ENCODE assay signal across 19 mouse cellular contexts in genomic region chr11:89896854-89897253, GRCm38 (mm10).
"Had no signal": no experiment of that assay in that cellular context is flagged by ENCODE, and none has a peak within 500 bp of the region (broad histone marks: within the 10 kb centered on the region; RNA-seq: fewer than 3 reads in every experiment).

No protein-coding gene starts in this region.

- H3K36me3 ChIP-seq: kidney, embryonic 15.5 days; limb, embryonic 10.5 days; limb, embryonic 13.5 days; liver, embryonic 12.5 days; liver, embryonic 15.5 days; lung, embryonic 15.5 days; midbrain, embryonic 10.5 days; midbrain, embryonic 13.5 days; neural tube, embryonic 12.5 days had no signal

- H3K27ac ChIP-seq: kidney, embryonic 15.5 days; limb, embryonic 10.5 days; limb, embryonic 13.5 days; liver, embryonic 12.5 days; liver, embryonic 15.5 days; lung, embryonic 15.5 days; midbrain, embryonic 10.5 days; midbrain, embryonic 13.5 days; neural tube, embryonic 12.5 days had no signal

- ATAC-seq: liver, embryonic 12.5 days; midbrain, embryonic 13.5 days had no signal

- H3K4me2 ChIP-seq: kidney, embryonic 15.5 days; limb, embryonic 13.5 days; liver, embryonic 12.5 days; liver, embryonic 15.5 days; lung, embryonic 15.5 days; midbrain, embryonic 13.5 days; neural tube, embryonic 12.5 days had no signal

- H3K4me1 ChIP-seq: kidney, embryonic 15.5 days; limb, embryonic 10.5 days; limb, embryonic 13.5 days; liver, embryonic 12.5 days; liver, embryonic 15.5 days; lung, embryonic 15.5 days; megakaryocyte, embryonic 14.5 days; midbrain, embryonic 10.5 days; neural tube, embryonic 12.5 days had no signal

- H3K4me3 ChIP-seq: kidney, embryonic 15.5 days; limb, embryonic 10.5 days; limb, embryonic 13.5 days; liver, embryonic 12.5 days; liver, embryonic 15.5 days; lung, embryonic 15.5 days; megakaryocyte, embryonic 14.5 days; midbrain, embryonic 10.5 days; midbrain, embryonic 13.5 days; neural tube, embryonic 12.5 days had no signal

- H3K9me3 ChIP-seq: kidney, embryonic 15.5 days; limb, embryonic 10.5 days; limb, embryonic 13.5 days; liver, embryonic 12.5 days; liver, embryonic 15.5 days; lung, embryonic 15.5 days; megakaryocyte, embryonic 14.5 days; midbrain, embryonic 10.5 days; midbrain, embryonic 13.5 days; neural tube, embryonic 12.5 days had no signal

- H3K27me3 ChIP-seq: kidney, embryonic 15.5 days; limb, embryonic 13.5 days; liver, embryonic 12.5 days; liver, embryonic 15.5 days; lung, embryonic 15.5 days; megakaryocyte, embryonic 14.5 days; midbrain, embryonic 13.5 days; neural tube, embryonic 12.5 days had no signal

- H3K9ac ChIP-seq: kidney, embryonic 15.5 days; limb, embryonic 13.5 days; liver, embryonic 12.5 days; liver, embryonic 15.5 days; lung, embryonic 15.5 days; midbrain, embryonic 13.5 days; neural tube, embryonic 12.5 days had no signal

- DNase-seq: kidney, adult 8-10 months; kidney, postnatal 10 days; kidney, postnatal 36 days; liver; lung, adult 18-20 months; lung, postnatal 10 days; lung, postnatal 36 days; thymus, adult 18-20 months; thymus, postnatal 36 days had no signal
